ENCODE assay signal across 11 mouse cellular contexts in the genomic region with DNA sequence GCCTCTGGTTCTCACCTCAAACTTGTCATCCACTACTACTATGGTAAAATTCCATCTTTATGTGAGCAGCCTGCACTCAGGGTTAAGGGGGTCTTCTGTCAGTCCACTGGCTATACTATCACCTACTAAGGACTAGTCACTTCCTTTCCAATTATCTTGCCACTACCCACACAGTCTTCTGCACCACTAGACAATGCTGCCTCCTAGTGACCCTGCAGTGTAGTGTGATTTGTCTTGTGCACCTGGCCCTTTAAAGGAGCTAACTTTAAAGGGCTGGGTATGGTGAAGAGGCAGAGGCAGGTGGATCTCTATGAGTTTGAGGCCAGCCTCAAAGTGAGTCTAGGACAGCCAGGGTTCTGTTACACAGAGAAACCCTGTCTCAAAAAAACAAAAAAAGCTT. TPM values are rescaled to one million over a fixed set of nuclear protein-coding genes. Genes with fewer than 3 reads are reported as not detected.
A peak's percentile ranks its signal among the peaks of the same experiment; 100 is the strongest.
DNase-seq lines count a peak whose midpoint lies in the region; ATAC-seq and TF ChIP-seq lines count a peak whose summit lies in the region.
"Had no signal": no experiment of that assay in that cellular context is flagged by ENCODE, and none has a peak within 500 bp of the region (broad histone marks: within the 10 kb centered on the region; RNA-seq: fewer than 3 reads in every experiment).

No protein-coding gene starts in this region.

- no peak for TF ChIP-seq POLR2A in liver, adult 2 months (IDR thresholded peaks at IDR 0.05; ENCODE audit: extremely low read depth, insufficient read depth, low read length)
- no peak for TF ChIP-seq POLR2A in CH12.LX (IDR thresholded peaks at IDR 0.05; ENCODE audit: low read depth, low read length)

- TF ChIP-seq RAD21 in CH12.LX (IDR thresholded peaks at IDR 0.05; ENCODE audit: low read depth, low read length), result peak; percentile 58

- TF ChIP-seq EP300 in CH12.LX (IDR thresholded peaks at IDR 0.05; ENCODE audit: low read length), result no peak

- H3K9me3 ChIP-seq in liver, embryonic 12.5 days (replicated peaks), result no peaks in the 10 kb centered on the region
- H3K9me3 ChIP-seq in CH12.LX (replicated peaks; ENCODE audit: low read length), result no peaks in the 10 kb centered on the region
- H3K9me3 ChIP-seq in heart, embryonic 10.5 days, result no peaks in the 10 kb centered on the region
- H3K9me3 ChIP-seq: limb, embryonic 10.5 days; neural tube, embryonic 12.5 days had no signal

- dilution Hi-C loops in CH12.LX (cut with MboI; ENCODE audit: extremely low pct_ligation_motif_present, extremely low pct_unique_long_range_greater_than_20kb, low sequenced_read_pairs), result no loop called here

- H3K4me3 ChIP-seq in liver, adult 2 months (ENCODE audit: insufficient read depth, low read depth, low read length), result no peak overlapping the region
- no peak overlapping the region for H3K4me3 ChIP-seq in liver, embryonic 12.5 days
- H3K4me3 ChIP-seq in CH12.LX (replicated peaks in 1 of 3; ENCODE audit: low read depth in 2 of 3, low read length in 2 of 3, poor library complexity in 1 of 3), result no peak overlapping the region
- no peak overlapping the region for H3K4me3 ChIP-seq in heart, embryonic 10.5 days
- H3K4me3 ChIP-seq: limb, embryonic 10.5 days; neural tube, embryonic 12.5 days had no signal

- H3K4me1 ChIP-seq in liver, adult 2 months (ENCODE audit: control insufficient read depth, insufficient read depth, low read length), result peaks cover 45% of the 10 kb centered on the region
- peaks cover 71% of the 10 kb centered on the region for H3K4me1 ChIP-seq in liver, embryonic 12.5 days
- peaks cover 0 to 20% of the 10 kb centered on the region in 2 experiments; a peak in 2 of 4 replicates for H3K4me1 ChIP-seq in CH12.LX (ENCODE audit: control insufficient read depth in 1 of 2, insufficient read depth in 2 of 2)
- peaks cover 43% of the 10 kb centered on the region for H3K4me1 ChIP-seq in heart, embryonic 10.5 days

- no peak overlapping the region for H3K4me2 ChIP-seq in liver, embryonic 12.5 days
- no peak overlapping the region for H3K4me2 ChIP-seq in CH12.LX (ENCODE audit: insufficient read depth, low read depth, poor library complexity, severe bottlenecking)
- H3K4me2 ChIP-seq: neural tube, embryonic 12.5 days had no signal

- peak; percentile 14; the same call in 1 of the 2 replicates for TF ChIP-seq CTCF in liver, adult 2 months (IDR thresholded peaks at IDR 0.05; ENCODE audit: low read depth, low read length)
- peak in 1 of 2 experiments; percentile 65; a peak in 2 of 4 replicates for TF ChIP-seq CTCF in CH12.LX (conservative IDR thresholded peaks at IDR 0.05 in 1 of 2, IDR thresholded peaks at IDR 0.05 in 1 of 2; ENCODE audit: low read depth in 2 of 2, low read length in 2 of 2)

- ATAC-seq in liver, embryonic 12.5 days, result no peak
- peak; percentile 57 for ATAC-seq in activated CD4-positive, CD25-positive, alpha-beta regulatory T cell, adult 4 months
- peak; percentile 36; the same call in 1 of the 2 replicates for ATAC-seq in neutrophil, adult 5-6 weeks (ENCODE audit: extremely low read depth, insufficient number of reproducible peaks, low FRiP score, poor library complexity, severe bottlenecking)

- no peaks in the 10 kb centered on the region for H3K27me3 ChIP-seq in liver, adult 2 months (ENCODE audit: control insufficient read depth, insufficient read depth, low read length)
- H3K27me3 ChIP-seq in liver, embryonic 12.5 days (replicated peaks), result no peaks in the 10 kb centered on the region
- no peaks in the 10 kb centered on the region for H3K27me3 ChIP-seq in CH12.LX (replicated peaks)
- H3K27me3 ChIP-seq in heart, embryonic 10.5 days (ENCODE audit: insufficient read depth, poor library complexity, severe bottlenecking), result no peaks in the 10 kb centered on the region
- H3K27me3 ChIP-seq: neural tube, embryonic 12.5 days had no signal

- peaks cover 9% of the 10 kb centered on the region; the same call in 1 of the 2 replicates for H3K79me2 ChIP-seq in liver, adult 2 months (ENCODE audit: control insufficient read depth, insufficient read depth, low read length)
- no peaks in the 10 kb centered on the region; the same call in 1 of the 2 replicates for H3K79me2 ChIP-seq in CH12.LX (replicated peaks; ENCODE audit: control insufficient read depth, extremely low read depth, insufficient read depth, poor library complexity, severe bottlenecking)

- in situ Hi-C loops in CH12.LX (cut with MboI; ENCODE audit: low pct_ligation_motif_present, low pct_unique_long_range_greater_than_20kb, low sequenced_read_pairs), result no loop called here

- no peak overlapping the region; the same call in 1 of the 2 replicates for H3K27ac ChIP-seq in liver, adult 2 months (replicated peaks; ENCODE audit: insufficient read depth, low read depth, low read length)
- H3K27ac ChIP-seq in liver, embryonic 12.5 days, result no peak overlapping the region
- no peak overlapping the region for H3K27ac ChIP-seq in CH12.LX (ENCODE audit: insufficient read depth, low read depth)
- H3K27ac ChIP-seq in heart, embryonic 10.5 days, result no peak overlapping the region
- H3K27ac ChIP-seq: limb, embryonic 10.5 days; neural tube, embryonic 12.5 days had no signal

- H3K9ac ChIP-seq in liver, adult 2 months (ENCODE audit: low read depth, low read length), result no peak overlapping the region
- H3K9ac ChIP-seq in liver, embryonic 12.5 days, result no peak overlapping the region
- no peak overlapping the region for H3K9ac ChIP-seq in CH12.LX (ENCODE audit: insufficient read depth, low read depth)
- H3K9ac ChIP-seq: neural tube, embryonic 12.5 days had no signal

- H3K36me3 ChIP-seq in liver, adult 2 months (ENCODE audit: control insufficient read depth, insufficient read depth, low read length), result peaks cover 43% of the 10 kb centered on the region
- peaks cover 98% of the 10 kb centered on the region for H3K36me3 ChIP-seq in liver, embryonic 12.5 days
- peaks cover 68 to 97% of the 10 kb centered on the region in 2 experiments for H3K36me3 ChIP-seq in CH12.LX (replicated peaks in 1 of 2; ENCODE audit: control insufficient read depth in 1 of 2, insufficient read depth in 1 of 2, low read length in 1 of 2)
- H3K36me3 ChIP-seq in heart, embryonic 10.5 days, result peaks cover 81% of the 10 kb centered on the region

- no peak for DNase-seq in liver, adult 2 months (ENCODE audit: extremely low read depth, low read depth, low spot score)
- peak; percentile 34 for DNase-seq in CH12.LX (ENCODE audit: extremely low read depth)
- DNase-seq in right cerebral cortex, adult 18-20 months, result no peak
- DNase-seq in cerebellum, postnatal 25 days, result no peak
- DNase-seq in heart, embryonic 10.5 days (ENCODE audit: low spot score), result no peak
- DNase-seq: spleen, adult 18-20 months had no signal

TF ChIP-seq in CH12.LX, 34 proteins besides CTCF, POLR2A, EP300 and RAD21:
- no peak for TF ChIP-seq ZC3H11A (IDR thresholded peaks at IDR 0.05; ENCODE audit: low read depth, low read length)
- TF ChIP-seq SMC3 (IDR thresholded peaks at IDR 0.05; ENCODE audit: low read depth, low read length), result peak; percentile 44

RNA-seq across cellular contexts. Expression of a gene that starts 35.3 kb away (rescaled TPM):
- not detected in 2 replicates for total RNA-seq in liver, adult 2 months (2014; rRNA removed)
- 0.04 TPM in 1 of 2 replicates, not detected in the other for polyA plus RNA-seq in liver, adult 2 months (2012; rRNA removed)
- polyA plus RNA-seq in liver, embryonic 12.5 days (2016; fragmentation: Nextera tagmentation; extraction: Ambion mirVana), result 0.12 and 0.13 TPM in 2 replicates
- total RNA-seq in CH12.LX (2012; rRNA removed) (0.17 TPM in 2 replicates), CH12.LX (2014; rRNA removed) (not detected in 2 replicates)
- not detected in 2 replicates for polyA plus RNA-seq in CH12.LX (2012; ENCODE audit: insufficient read length, low read depth)
- polyA plus RNA-seq in activated CD4-positive, CD25-positive, alpha-beta regulatory T cell, adult 4 months (2017; shearing (Covaris generic)), result under 1 TPM in 1 of 2 experiments, not detected in 1; 0.34 TPM
- 0.25 TPM in 1 of 2 replicates, not detected in the other for total RNA-seq in neutrophil, adult 5-6 weeks (2017)
- 0.20 and 0.34 TPM in 2 replicates for polyA plus RNA-seq in heart, embryonic 10.5 days (2016; fragmentation: Nextera tagmentation; extraction: Ambion mirVana)

RNA-seq across cellular contexts. Expression of a gene that starts 45.6 kb away (rescaled TPM):
- total RNA-seq in liver, adult 2 months (2014; rRNA removed), result 47.4 and 87.1 TPM in 2 replicates
- polyA plus RNA-seq in liver, adult 2 months (2012; rRNA removed), result 125 and 145 TPM in 2 replicates
- 165 and 166 TPM in 2 replicates for polyA plus RNA-seq in liver, embryonic 12.5 days (2016; fragmentation: Nextera tagmentation; extraction: Ambion mirVana)
- 62.9 and 63.4 TPM in 2 replicates for total RNA-seq in CH12.LX (2012; rRNA removed)
- 45.9 and 56.9 TPM in 2 replicates for total RNA-seq in CH12.LX (2014; rRNA removed)
- 127 and 145 TPM in 2 replicates for polyA plus RNA-seq in CH12.LX (2012; ENCODE audit: insufficient read length, low read depth)
- polyA plus RNA-seq in activated CD4-positive, CD25-positive, alpha-beta regulatory T cell, adult 4 months (2017; shearing (Covaris generic)), result 100 to 1,000 TPM in 1 of 2 experiments, 10 to 100 TPM in 1; 84.6 to 128 TPM
- 29.7 and 36.4 TPM in 2 replicates for total RNA-seq in neutrophil, adult 5-6 weeks (2017)
- polyA plus RNA-seq in heart, embryonic 10.5 days (2016; fragmentation: Nextera tagmentation; extraction: Ambion mirVana), result 319 and 371 TPM in 2 replicates

RNA-seq across cellular contexts. Expression of a gene that starts 52.8 kb away (rescaled TPM):
- total RNA-seq in liver, adult 2 months (2014; rRNA removed), result not detected in 2 replicates
- not detected in 2 replicates for polyA plus RNA-seq in liver, adult 2 months (2012; rRNA removed)
- 0.25 TPM in 1 of 2 replicates, not detected in the other for polyA plus RNA-seq in liver, embryonic 12.5 days (2016; fragmentation: Nextera tagmentation; extraction: Ambion mirVana)
- not detected in 2 replicates for total RNA-seq in CH12.LX (2012; rRNA removed)
- total RNA-seq in CH12.LX (2014; rRNA removed), result not detected in 2 replicates
- polyA plus RNA-seq in CH12.LX (2012; ENCODE audit: insufficient read length, low read depth), result not detected in 2 replicates
- polyA plus RNA-seq in activated CD4-positive, CD25-positive, alpha-beta regulatory T cell, adult 4 months (2017; shearing (Covaris generic)), result 1 to 10 TPM; 2.5 to 2.8 TPM
- not detected in 2 replicates for total RNA-seq in neutrophil, adult 5-6 weeks (2017)
- 0.24 and 0.81 TPM in 2 replicates for polyA plus RNA-seq in heart, embryonic 10.5 days (2016; fragmentation: Nextera tagmentation; extraction: Ambion mirVana)
